Mouse (Mus musculus) bone marrow, adult 2 months (tissue): ENCODE measurements around the gene Rhbg.

Experiments used
- CTCF ChIP-seq: fragments of 200-500 bp; IDR thresholded peaks from 2 replicates; pipeline ENCODE4 v1.5.1; 2011; ENCODE audit warnings: low read length, control low read depth; ENCODE audit not compliant: control insufficient read depth, insufficient read depth
- POLR2A ChIP-seq: fragments of 200-500 bp; IDR thresholded peaks from 2 replicates; pipeline ENCODE4 v1.6.1; 2011; ENCODE audit warnings: low read depth, mild to moderate bottlenecking, control low read depth, low read length, borderline replicate concordance; ENCODE audit not compliant: control insufficient read depth

DNA sequence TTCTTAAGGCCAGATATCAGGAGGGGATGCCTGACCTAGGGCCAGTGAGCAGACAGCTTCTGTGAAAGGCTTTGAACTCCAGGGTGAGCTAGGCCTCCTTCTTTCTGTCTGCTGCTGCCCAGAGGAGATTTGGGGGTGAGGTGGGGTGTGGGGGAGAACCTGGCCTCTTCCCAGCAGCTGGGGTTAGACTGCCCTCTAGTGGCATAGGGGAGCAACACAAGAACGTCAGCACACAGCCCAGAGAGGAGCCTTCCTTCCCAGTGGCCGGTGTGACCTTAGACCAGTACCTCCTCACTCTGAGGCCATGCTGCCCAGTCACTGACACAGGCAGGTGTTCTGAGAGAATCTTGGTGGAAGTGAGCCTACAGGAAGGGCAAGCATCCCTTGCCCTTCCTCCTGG, 10.4 kb downstream of the Rhbg start:
- no peak for TF ChIP-seq POLR2A
- peak; percentile 88 for TF ChIP-seq CTCF
